Mouse (Mus musculus) cortical plate, adult 2 months (tissue): Measurements from ENCODE around the gene Mreg. TPM values are rescaled to one million over a fixed set of nuclear protein-coding genes. Genes with fewer than 3 reads are reported as not detected.
A peak's percentile ranks its signal among the peaks of the same experiment; 100 is the strongest.
"Not testable (repeated sequence)": the region's sequence is repeated elsewhere in the genome, so short reads cannot be mapped to it uniquely, and the experiment has no call there.

Source experiments
- H3K27ac ChIP-seq: fragments of 200-500 bp; 2 replicates; pipeline ENCODE4 v1.5.1; 2012; ENCODE audit warnings: low read length, control low read depth, inconsistent platforms; ENCODE audit not compliant: insufficient read depth
- H3K4me1 ChIP-seq: fragments of 200-500 bp; 2 replicates; pipeline ENCODE4 v1.6.1; 2011; ENCODE audit warnings: low read length; ENCODE audit not compliant: control insufficient read depth, insufficient read depth
- H3K4me3 ChIP-seq: fragments of 200-500 bp; 2 replicates; pipeline ENCODE4 v1.5.1; 2011; ENCODE audit warnings: mild to moderate bottlenecking, low read length, control low read depth; ENCODE audit not compliant: insufficient read depth
- CTCF ChIP-seq: fragments of 200-500 bp; IDR thresholded peaks from 2 replicates; pipeline ENCODE4 v1.5.1; 2011; ENCODE audit warnings: mild to moderate bottlenecking, control low read depth, low read length; ENCODE audit not compliant: insufficient read depth; ENCODE audit errors: extremely low read depth
- POLR2A ChIP-seq: fragments of 200-500 bp; IDR thresholded peaks from 2 replicates; pipeline ENCODE4 v1.6.1; 2011; ENCODE audit warnings: mild to moderate bottlenecking, low read length, control low read depth; ENCODE audit not compliant: insufficient read depth; ENCODE audit errors: extremely low read depth
- polyA plus RNA-seq: library from polyadenylated mRNA; depleted of rRNA; stranded (reverse); fragments of >200 nt; gene quantifications from 2 replicates; pipeline ENCODE4 v1.2.3, GENCODE M21; 2012

Gene Mreg
- polyA plus RNA-seq, 1 experiment = 3.2 TPM

- TF ChIP-seq POLR2A (no peak), CTCF (no peak)
These were observed 15.4 kb upstream of the Mreg start for GRCm38 (mm10) chr1:72227546-72227945.

GRCm38 (mm10) chr1:72226887-72227481 lies 14.9 kb upstream of the Mreg start:
- Histone ChIP-seq H3K4me1 (no peaks in the 10 kb centered on the region), H3K27ac (no peak overlapping the region)

More at GRCm38 (mm10) chr1:72227546-72227945, 15.4 kb upstream of the Mreg start:
- no peak overlapping the region for H3K4me3 ChIP-seq
- no peak overlapping the region for H3K27ac ChIP-seq
- no peaks in the 10 kb centered on the region for H3K4me1 ChIP-seq

GRCm38 (mm10) chr1:72226172-72226886 lies 14.2 kb upstream of the Mreg start:
- TF ChIP-seq CTCF (no peak), POLR2A (0 out of 2 replicates have a peak, but pooled peaks have one; percentile 29)
- Histone ChIP-seq H3K4me1 (no peaks in the 10 kb centered on the region), H3K4me3 (peak overlapping the region; percentile 46; the same call in 1 of the 2 replicates), H3K27ac (no peak overlapping the region)

More at GRCm38 (mm10) chr1:72226887-72227481, 14.9 kb upstream of the Mreg start:
- no peak overlapping the region for H3K4me3 ChIP-seq
- TF ChIP-seq POLR2A (no peak), CTCF (no peak)

GRCm38 (mm10) chr1:72225720-72226171 lies 13.6 kb upstream of the Mreg start:
- H3K4me1 ChIP-seq, H3K27ac ChIP-seq: not testable (repeated sequence)
- H3K4me3 ChIP-seq = peak overlapping the region; percentile 46
- TF ChIP-seq POLR2A = peak; percentile 51; the same call in 1 of the 2 replicates

- H3K27ac ChIP-seq = no peak overlapping the region
- no peak for TF ChIP-seq POLR2A
- TF ChIP-seq CTCF = no peak
- H3K4me3 ChIP-seq = peak overlapping the region; percentile 46
- no peaks in the 10 kb centered on the region for H3K4me1 ChIP-seq
These were observed 13.1 kb upstream of the Mreg start for GRCm38 (mm10) chr1:72225054-72225718.

GRCm38 (mm10) chr1:72220008-72220407 lies 7.9 kb upstream of the Mreg start:
- no peak overlapping the region for H3K4me3 ChIP-seq
- no peak overlapping the region for H3K27ac ChIP-seq
- no peaks in the 10 kb centered on the region for H3K4me1 ChIP-seq
- TF ChIP-seq CTCF (peak; percentile 55), POLR2A (no peak)

GRCm38 (mm10) chr1:72219116-72219515 lies 7.0 kb upstream of the Mreg start:
- Histone ChIP-seq H3K4me3 (no peak overlapping the region), H3K27ac (no peak overlapping the region), H3K4me1 (no peaks in the 10 kb centered on the region)
- TF ChIP-seq CTCF = no peak
- no peak for TF ChIP-seq POLR2A

GRCm38 (mm10) chr1:72218626-72219025 lies 6.5 kb upstream of the Mreg start:
- no peak for TF ChIP-seq POLR2A
- TF ChIP-seq CTCF = no peak

GRCm38 (mm10) chr1:72216761-72217160 lies 4.7 kb upstream of the Mreg start:
- Histone ChIP-seq H3K4me3 (no peak overlapping the region), H3K4me1 (no peaks in the 10 kb centered on the region), H3K27ac (no peak overlapping the region)
- TF ChIP-seq POLR2A (no peak), CTCF (no peak)

More at GRCm38 (mm10) chr1:72218626-72219025, 6.5 kb upstream of the Mreg start:
- no peaks in the 10 kb centered on the region for H3K4me1 ChIP-seq
- H3K4me3 ChIP-seq = no peak overlapping the region
- H3K27ac ChIP-seq = no peak overlapping the region

- Histone ChIP-seq H3K27ac (no peak overlapping the region), H3K4me1 (no peaks in the 10 kb centered on the region), H3K4me3 (no peak overlapping the region)
- TF ChIP-seq POLR2A = no peak
- no peak for TF ChIP-seq CTCF
These were observed 3.1 kb upstream of the Mreg start for GRCm38 (mm10) chr1:72215174-72215573.
